Mouse (Mus musculus): Measurements from ENCODE around the gene Mettl25.

Gene Mettl25

GRCm38 (mm10) chr10:105753831-105754605, 87.2 kb downstream of the Mettl25 start:
- DNase-seq (ENCODE audit: extremely low read depth, low read depth) = no peak

- DNase-seq (ENCODE audit: extremely low read depth, low read depth) = no peak
Measured at GRCm38 (mm10) chr10:105746019-105746418, 95.2 kb downstream of the Mettl25 start.

- no peak for DNase-seq (ENCODE audit: extremely low read depth, low read depth)
Measured at GRCm38 (mm10) chr10:105741736-105742135, 99.4 kb downstream of the Mettl25 start.

DNA sequence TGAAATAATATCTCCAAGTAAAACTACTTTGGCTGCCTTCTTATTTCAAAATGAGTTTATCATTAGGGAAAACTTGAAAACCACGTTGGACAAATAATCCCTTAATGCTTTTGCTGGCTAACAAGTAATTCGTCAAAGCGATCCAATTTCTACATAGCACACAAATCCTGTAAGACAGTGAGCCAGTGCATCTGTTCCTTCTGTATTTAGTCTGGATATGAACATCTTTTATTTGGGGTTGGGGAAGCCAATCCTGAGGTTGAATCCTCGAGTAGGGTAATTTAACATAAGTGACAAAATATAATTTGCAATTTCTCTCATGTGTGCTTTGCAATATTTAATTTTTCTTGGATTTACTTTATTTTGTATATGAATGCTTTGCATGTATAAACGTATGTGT, 102.2 kb downstream of the Mettl25 start:
- DNase-seq (ENCODE audit: extremely low read depth, low read depth) = no peak

- DNase-seq (ENCODE audit: extremely low read depth, low read depth) = no peak
Measured at GRCm38 (mm10) chr10:105727798-105728197, 113.4 kb downstream of the Mettl25 start.

DNA sequence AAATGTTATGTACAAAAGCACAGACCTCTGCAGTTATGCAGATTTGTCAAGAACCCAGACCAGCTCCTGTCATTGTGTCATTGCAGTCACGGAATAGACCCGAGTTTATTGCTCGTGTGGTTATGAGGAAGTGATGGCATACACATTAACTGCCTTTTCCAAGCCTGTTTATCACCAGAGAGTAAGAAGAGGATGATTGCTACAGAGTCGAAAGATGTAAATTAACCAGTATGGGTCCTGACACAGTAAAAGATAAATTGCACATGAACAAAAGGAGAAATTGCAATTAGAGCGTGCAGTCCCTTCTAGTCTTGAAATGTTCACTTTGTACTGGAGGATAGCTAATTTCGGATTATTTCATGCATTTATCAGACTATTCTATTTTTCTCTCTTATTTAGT, 113.8 kb downstream of the Mettl25 start:
- no peak for DNase-seq (ENCODE audit: extremely low read depth, low read depth)

DNA sequence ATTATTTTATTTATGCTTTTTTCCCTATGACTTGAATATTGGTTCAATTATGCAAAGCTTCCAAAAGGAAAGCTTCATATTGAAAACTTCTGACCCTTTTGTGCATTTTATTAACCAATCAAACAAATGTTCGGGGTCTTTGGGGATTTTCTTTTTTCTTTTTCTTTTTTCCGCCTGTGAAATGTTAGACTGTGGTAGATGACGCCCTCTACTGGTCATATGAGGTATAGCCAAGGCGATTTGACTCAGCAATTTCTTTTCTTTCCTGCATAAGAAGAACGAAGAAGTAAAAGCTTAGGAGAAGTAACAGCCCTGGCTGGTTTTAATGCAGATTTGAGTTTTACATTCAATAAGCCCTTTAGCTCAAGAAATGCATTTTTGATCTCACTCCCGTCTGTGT, 126.3 kb downstream of the Mettl25 start:
- peak; percentile 35 for DNase-seq (ENCODE audit: extremely low read depth, low read depth)

DNA sequence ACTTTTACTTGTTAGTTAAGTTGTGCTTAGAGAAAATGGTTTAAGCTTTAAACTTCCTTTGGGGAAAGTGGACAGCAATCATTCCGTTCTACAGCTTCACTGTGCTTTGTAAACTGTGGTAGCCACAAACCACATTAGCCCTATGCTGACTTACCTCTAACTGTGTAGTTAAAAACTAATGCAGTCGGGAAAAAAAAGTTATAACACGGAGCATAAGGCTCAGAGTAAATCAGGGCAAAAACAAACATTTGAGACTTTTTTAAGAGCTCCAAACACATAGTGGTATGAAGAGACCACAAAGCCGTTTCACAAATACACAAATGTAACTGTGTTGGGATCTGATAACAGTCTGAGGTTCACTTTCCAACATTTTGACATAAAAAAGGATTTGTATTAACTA, 126.8 kb downstream of the Mettl25 start:
- DNase-seq (ENCODE audit: extremely low read depth, low read depth) = no peak

- no peak for DNase-seq (ENCODE audit: extremely low read depth, low read depth)
Measured at GRCm38 (mm10) chr10:105713222-105713621, 128.0 kb downstream of the Mettl25 start.
